Mouse (Mus musculus) left cerebral cortex, postnatal 14 days (tissue): Measurements from ENCODE around the gene H2-Eb2. TPM values are rescaled to one million over a fixed set of nuclear protein-coding genes. Genes with fewer than 3 reads are reported as not detected.

ENCODE experiments used
- DNase-seq, 2 experiments: peaks; one replicate each; pipeline ENCODE4 v3.0.0; 2021 to 2022; ENCODE audit warnings: low spot score in 2 of 2, mixed read lengths in 1 of 2
- intact Hi-C: fragments of 180-260 bp; cut with DNase I; formaldehyde crosslinking; loops from one replicate; pipeline ENCODE4 v1.15.1; 2025
- total RNA-seq, 2 experiments: library from RNA; stranded (reverse); gene quantifications; 2 replicates each; pipeline ENCODE4 v1.2.3; 2021

H2-Eb2 gene
- total RNA-seq, 2 experiments from 2014 or later: not detected

GRCm38 (mm10) chr17:34346041-34346440 is 20.6 kb downstream of the H2-Eb2 start:
- DNase-seq: no peak
- intact Hi-C loops: loop anchor here (5.0 to 10.0 kb wide), 2 partner anchors 34 to 171 kb away; no protein-coding TSS in a partner anchor

GRCm38 (mm10) chr17:34347606-34348308 is 22.3 kb downstream of the H2-Eb2 start:
- intact Hi-C loops: loop anchor here (2.0 to 10.0 kb wide), 3 partner anchors 35 to 173 kb away; no protein-coding TSS in a partner anchor
- peak; percentile 77 to 85 for DNase-seq

- intact Hi-C loops: loop anchor here (2.0 to 10.0 kb wide), 3 partner anchors 37 to 175 kb away; no protein-coding TSS in a partner anchor
Observed at GRCm38 (mm10) chr17:34349429-34349828, 24.0 kb downstream of the H2-Eb2 start.

GRCm38 (mm10) chr17:34354539-34354938 is 29.1 kb downstream of the H2-Eb2 start, which contains the start of gene Btnl2:
TSS of gene Btnl2 (plus strand) at chr17:34354822.
- intact Hi-C loops: no loop called here
- no peak for DNase-seq

More at GRCm38 (mm10) chr17:34349429-34349828, 24.0 kb downstream of the H2-Eb2 start:
- DNase-seq: peak; percentile 84 to 88

GRCm38 (mm10) chr17:34354940-34355339 is 29.5 kb downstream of the H2-Eb2 start:
- intact Hi-C loops: no loop called here
- DNase-seq: no peak

GRCm38 (mm10) chr17:34362954-34363546 is 37.6 kb downstream of the H2-Eb2 start:
- intact Hi-C loops: no loop called here
- DNase-seq: no peak

DNA sequence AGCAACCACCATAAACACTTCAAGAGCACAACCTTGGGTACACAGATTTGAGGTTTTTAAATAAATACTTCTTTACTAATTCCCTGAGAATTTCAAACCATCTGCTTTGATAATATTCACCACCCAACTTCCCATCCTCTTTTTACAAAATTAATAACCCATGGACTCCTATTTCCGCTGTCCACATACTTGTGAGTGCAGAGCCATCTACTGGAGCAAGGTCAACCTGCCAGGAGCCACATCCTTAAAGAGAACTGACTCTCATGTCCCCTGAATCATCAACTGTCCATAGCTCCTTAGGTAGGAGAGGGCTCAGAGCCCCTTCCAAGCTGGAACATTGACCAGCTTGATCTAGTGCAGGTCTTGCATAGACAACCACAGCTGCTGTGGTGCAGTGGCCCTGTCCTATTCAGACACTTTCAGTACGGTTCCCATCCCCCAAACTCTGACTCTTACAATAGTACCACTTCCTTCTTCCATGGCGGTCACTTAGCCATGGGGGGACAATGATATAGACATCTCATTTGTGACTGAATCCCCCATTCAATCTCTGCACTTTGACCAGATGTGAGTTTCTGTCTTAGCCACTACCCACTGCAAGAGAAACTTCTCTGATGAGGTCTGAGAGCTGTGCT is 38.3 kb downstream of the H2-Eb2 start:
- intact Hi-C loops: no loop called here

GRCm38 (mm10) chr17:34365031-34365430 is 39.6 kb downstream of the H2-Eb2 start:
- no peak for DNase-seq
- intact Hi-C loops: no loop called here

More for the DNA sequence above, 38.3 kb downstream of the H2-Eb2 start:
- DNase-seq: no peak

- intact Hi-C loops: no loop called here
- DNase-seq: no peak
Observed at GRCm38 (mm10) chr17:34370563-34370962, 45.1 kb downstream of the H2-Eb2 start.

DNA sequence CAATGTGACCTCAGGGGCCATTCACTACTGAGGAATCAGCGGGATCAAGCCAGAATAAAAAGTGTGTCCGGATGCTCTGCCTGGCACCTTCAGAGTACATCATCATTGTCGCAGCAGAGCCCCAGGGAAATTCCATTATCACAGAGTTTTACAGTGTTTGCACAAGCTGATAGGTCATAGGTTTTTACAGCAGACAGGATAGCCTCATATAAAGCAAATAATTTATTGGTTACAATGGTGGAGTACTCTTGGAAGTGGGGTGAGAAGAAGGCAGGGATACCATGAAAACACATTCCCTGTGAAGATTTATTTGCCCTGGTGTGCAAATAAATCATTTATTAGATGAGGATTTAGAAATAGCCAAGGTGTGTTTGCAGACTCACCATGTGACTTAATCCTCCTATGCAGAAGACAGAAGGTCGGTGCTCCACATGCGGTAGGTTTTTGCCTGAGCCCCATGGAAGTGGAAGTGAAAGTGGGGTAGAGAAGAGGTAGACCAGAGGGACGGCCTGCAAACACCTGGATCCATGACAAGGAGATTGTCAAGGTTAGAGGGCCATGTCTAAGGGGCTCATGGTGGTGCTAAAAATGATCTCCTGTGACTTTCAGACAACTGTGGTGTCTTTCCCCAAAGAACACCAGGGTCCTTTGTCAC is 47.7 kb downstream of the H2-Eb2 start:
- no peak for DNase-seq
- intact Hi-C loops: no loop called here

- intact Hi-C loops: no loop called here
- DNase-seq: no peak
Observed at GRCm38 (mm10) chr17:34376847-34377246, 51.4 kb downstream of the H2-Eb2 start, which contains the start of gene Btnl1. TSS of gene Btnl1 (plus strand) at chr17:34377132.

- intact Hi-C loops: no loop called here
- no peak for DNase-seq
Observed at GRCm38 (mm10) chr17:34377450-34378209, 52.2 kb downstream of the H2-Eb2 start.

DNA sequence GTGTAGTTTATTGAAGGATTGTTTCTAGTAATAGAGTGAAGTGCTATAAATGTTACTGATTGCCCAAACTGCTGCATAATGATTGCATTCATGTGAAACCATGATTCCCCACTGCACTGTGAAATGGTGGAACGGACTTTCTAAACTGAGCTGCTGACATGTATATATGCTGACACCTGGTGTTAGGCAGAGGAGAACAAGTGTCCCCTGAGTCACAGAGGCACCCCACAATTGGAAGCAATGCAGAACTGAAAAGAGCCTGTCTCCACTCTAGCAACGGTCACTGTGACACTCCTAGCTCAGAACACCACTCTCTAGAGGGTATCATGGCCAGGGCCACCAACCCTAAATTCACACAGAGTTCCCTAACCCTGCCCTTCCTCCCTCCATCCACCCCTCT is 53.3 kb downstream of the H2-Eb2 start:
- intact Hi-C loops: no loop called here
- no peak for DNase-seq

DNA sequence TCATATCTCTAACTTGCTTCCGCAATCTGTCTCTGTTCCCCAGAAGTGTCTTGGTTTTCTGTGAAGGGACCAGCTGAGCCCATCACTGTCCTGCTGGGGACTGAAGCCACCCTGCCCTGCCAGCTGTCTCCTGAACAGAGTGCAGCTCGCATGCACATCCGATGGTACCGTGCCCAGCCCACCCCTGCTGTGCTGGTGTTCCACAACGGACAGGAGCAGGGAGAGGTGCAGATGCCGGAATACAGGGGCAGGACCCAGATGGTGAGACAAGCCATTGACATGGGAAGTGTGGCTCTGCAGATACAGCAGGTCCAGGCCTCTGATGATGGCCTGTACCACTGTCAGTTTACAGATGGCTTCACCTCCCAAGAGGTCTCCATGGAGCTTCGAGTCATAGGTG is 54.0 kb downstream of the H2-Eb2 start:
- DNase-seq: no peak
- intact Hi-C loops: no loop called here

DNA sequence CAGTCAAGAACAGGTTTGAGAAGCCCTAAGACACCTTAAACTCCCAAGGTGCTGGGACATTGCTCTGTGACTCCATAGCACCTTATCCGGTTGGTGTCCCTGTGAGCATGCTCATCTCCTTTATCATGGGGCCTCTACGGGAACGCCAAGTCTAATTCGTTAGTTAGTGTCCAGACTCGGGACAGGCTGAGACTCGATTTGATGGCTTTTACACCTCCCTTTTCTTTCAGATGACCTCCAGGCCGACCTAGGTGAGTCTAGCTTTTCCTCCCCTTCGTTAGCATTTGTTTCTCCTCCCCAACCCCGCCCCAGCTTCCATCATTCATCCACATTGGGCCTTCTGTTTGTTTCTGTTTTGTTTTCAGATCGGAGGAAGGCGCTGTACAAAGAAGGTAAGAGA is 56.4 kb downstream of the H2-Eb2 start:
- intact Hi-C loops: no loop called here

GRCm38 (mm10) chr17:34383212-34383611 is 57.7 kb downstream of the H2-Eb2 start:
- DNase-seq: no peak
- intact Hi-C loops: no loop called here

More for the DNA sequence above, 56.4 kb downstream of the H2-Eb2 start:
- DNase-seq: no peak

- peak in 1 of 2 experiments; percentile 12 for DNase-seq
- intact Hi-C loops: no loop called here
Observed at GRCm38 (mm10) chr17:34384699-34385098, 59.2 kb downstream of the H2-Eb2 start.

GRCm38 (mm10) chr17:34386656-34387055 is 61.2 kb downstream of the H2-Eb2 start:
- intact Hi-C loops: no loop called here
- DNase-seq: no peak

DNA sequence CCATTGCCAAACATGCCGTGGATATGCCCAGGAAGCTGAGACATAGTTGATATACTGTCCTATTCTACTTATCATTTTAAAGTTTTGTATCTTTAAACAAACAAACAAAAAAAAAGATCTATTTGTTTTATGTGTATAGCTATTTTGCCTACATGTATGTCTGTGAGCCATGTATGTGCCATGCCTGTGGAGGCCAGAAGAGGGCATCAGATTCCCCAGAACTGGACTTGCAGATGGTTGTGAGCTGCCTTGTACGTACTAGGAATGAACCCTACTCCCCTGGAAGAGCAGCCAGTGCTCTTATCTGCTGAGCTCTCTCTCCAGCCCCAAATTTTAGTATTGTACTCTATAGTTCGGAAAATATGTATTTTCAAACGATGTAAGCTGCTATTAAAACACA is 63.0 kb downstream of the H2-Eb2 start:
- peak in 1 of 2 experiments; percentile 19 for DNase-seq
- intact Hi-C loops: no loop called here
